Mouse (Mus musculus): ENCODE data around the gene Larp1b. TPM values are rescaled to one million over a fixed set of nuclear protein-coding genes. Genes with fewer than 3 reads are reported as not detected.

The Larp1b gene
- polyA plus RNA-seq, 1 experiment from 2014 or later: 1.7 TPM

- no peak overlapping the region for H3K9ac ChIP-seq
- H3K27me3 ChIP-seq: no peaks in the 10 kb centered on the region
- 88% methylated on average over 2 of the region's 2 CpGs for WGBS
- H3K4me3 ChIP-seq: no peak overlapping the region
- no peak for ATAC-seq (ENCODE audit: insufficient number of reproducible peaks, insufficient read depth, low FRiP score, low TSS enrichment)
- no peaks in the 10 kb centered on the region for H3K4me1 ChIP-seq
- H3K4me2 ChIP-seq (replicated peaks): no peak overlapping the region
- H3K27ac ChIP-seq: no peak overlapping the region
- no peaks in the 10 kb centered on the region for H3K9me3 ChIP-seq
- peaks cover 26% of the 10 kb centered on the region for H3K36me3 ChIP-seq
Observed at GRCm38 (mm10) chr3:41065320-41065719, 115.7 kb downstream of the Larp1b start.

- Histone ChIP-seq H3K9ac (no peak overlapping the region), H3K27ac (no peak overlapping the region), H3K4me3 (no peak overlapping the region), H3K27me3 (no peaks in the 10 kb centered on the region), H3K4me1 (no peaks in the 10 kb centered on the region), H3K4me2 (replicated peaks) (no peak overlapping the region), H3K36me3 (peaks cover 8% of the 10 kb centered on the region), H3K9me3 (no peaks in the 10 kb centered on the region)
- 60% methylated on average over 2 of the region's 2 CpGs for WGBS
- ATAC-seq (ENCODE audit: insufficient number of reproducible peaks, insufficient read depth, low FRiP score, low TSS enrichment): no peak
Observed at GRCm38 (mm10) chr3:41070519-41070918, 120.9 kb downstream of the Larp1b start.

GRCm38 (mm10) chr3:41075376-41075775 lies 125.7 kb downstream of the Larp1b start:
- 84% methylated on average over 8 of the region's 8 CpGs for WGBS
- Histone ChIP-seq H3K4me1 (no peaks in the 10 kb centered on the region), H3K4me2 (replicated peaks) (no peak overlapping the region), H3K36me3 (no peaks in the 10 kb centered on the region), H3K4me3 (no peak overlapping the region), H3K9me3 (no peaks in the 10 kb centered on the region), H3K9ac (no peak overlapping the region), H3K27me3 (no peaks in the 10 kb centered on the region), H3K27ac (no peak overlapping the region)
- no peak for ATAC-seq (ENCODE audit: insufficient number of reproducible peaks, insufficient read depth, low FRiP score, low TSS enrichment)

DNA sequence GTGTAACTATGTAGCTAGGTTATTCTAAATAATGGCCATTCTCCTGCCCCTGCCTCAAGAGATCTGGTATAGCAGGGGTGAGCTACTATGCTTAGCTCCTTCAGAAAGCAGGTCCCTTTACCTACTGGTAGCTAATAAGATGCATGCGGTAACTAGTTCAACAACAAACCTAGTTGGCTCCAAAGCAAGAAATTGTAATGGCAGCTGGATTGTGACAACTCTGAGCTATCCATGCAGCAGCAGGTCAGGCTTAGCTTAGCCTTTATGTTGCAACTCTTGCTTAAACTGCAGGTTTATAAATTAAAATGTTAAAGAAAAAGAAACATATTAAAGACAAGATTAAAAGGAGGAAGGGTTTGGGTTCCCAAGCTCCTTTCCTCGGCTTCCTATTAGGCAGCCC lies 129.0 kb downstream of the Larp1b start:
- H3K4me2 ChIP-seq (replicated peaks): no peak overlapping the region
- ATAC-seq (ENCODE audit: insufficient number of reproducible peaks, insufficient read depth, low FRiP score, low TSS enrichment): no peak
- H3K4me1 ChIP-seq: peaks cover 9% of the 10 kb centered on the region
- H3K27me3 ChIP-seq: no peaks in the 10 kb centered on the region
- no peak overlapping the region for H3K4me3 ChIP-seq
- no peak overlapping the region for H3K27ac ChIP-seq
- no peak overlapping the region for H3K9ac ChIP-seq
- H3K36me3 ChIP-seq: no peaks in the 10 kb centered on the region
- 98% methylated on average over 2 of the region's 2 CpGs for WGBS
- no peaks in the 10 kb centered on the region for H3K9me3 ChIP-seq

DNA sequence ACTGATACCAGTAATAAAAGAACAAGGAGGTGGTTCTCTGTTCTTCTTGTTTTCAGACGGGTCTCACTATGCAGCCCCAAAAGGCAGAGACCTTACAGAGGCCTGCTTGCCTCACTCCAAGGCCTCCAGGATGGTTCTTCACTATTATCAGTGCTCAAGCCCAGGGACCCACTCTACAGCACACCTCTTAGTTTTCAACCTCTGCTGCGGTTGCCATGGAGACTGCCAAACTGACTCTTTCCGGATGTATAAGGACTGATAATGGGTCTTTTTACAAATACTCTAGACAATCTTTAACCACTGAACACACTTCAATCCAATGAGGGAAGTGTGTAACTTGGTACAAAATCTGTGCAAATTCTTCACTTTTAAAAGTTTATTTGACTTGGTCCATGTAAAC lies 131.1 kb downstream of the Larp1b start:
- Histone ChIP-seq H3K9me3 (no peaks in the 10 kb centered on the region), H3K36me3 (no peaks in the 10 kb centered on the region), H3K27ac (no peak overlapping the region), H3K4me2 (replicated peaks) (peak overlapping the region; percentile 54), H3K27me3 (no peaks in the 10 kb centered on the region), H3K9ac (no peak overlapping the region), H3K4me1 (peaks cover 9% of the 10 kb centered on the region), H3K4me3 (peak overlapping the region; percentile 88)
- no peak for ATAC-seq (ENCODE audit: insufficient number of reproducible peaks, insufficient read depth, low FRiP score, low TSS enrichment)
- 47% methylated on average over 3 of the region's 3 CpGs for whole genome bisulfite sequencing

GRCm38 (mm10) chr3:41081474-41082301 lies 132.1 kb downstream of the Larp1b start:
- peak overlapping the region; percentile 88 for H3K4me3 ChIP-seq
- no peaks in the 10 kb centered on the region for H3K9me3 ChIP-seq
- H3K4me2 ChIP-seq (replicated peaks): peak overlapping the region; percentile 54
- WGBS: 4% methylated on average over 23 of the region's 23 CpGs
- peak overlapping the region; percentile 88 for H3K27ac ChIP-seq
- no peaks in the 10 kb centered on the region for H3K36me3 ChIP-seq
- H3K9ac ChIP-seq: peak overlapping the region; percentile 86
- peaks cover 9% of the 10 kb centered on the region for H3K4me1 ChIP-seq
- H3K27me3 ChIP-seq: no peaks in the 10 kb centered on the region
- ATAC-seq (ENCODE audit: insufficient number of reproducible peaks, insufficient read depth, low FRiP score, low TSS enrichment): no peak

- ATAC-seq (ENCODE audit: insufficient number of reproducible peaks, insufficient read depth, low FRiP score, low TSS enrichment): peak; percentile 59
- Histone ChIP-seq H3K9ac (peak overlapping the region; percentile 86), H3K36me3 (no peaks in the 10 kb centered on the region), H3K27ac (peak overlapping the region; percentile 88), H3K4me3 (peak overlapping the region; percentile 88), H3K27me3 (no peaks in the 10 kb centered on the region), H3K9me3 (no peaks in the 10 kb centered on the region), H3K4me2 (replicated peaks) (peak overlapping the region; percentile 54), H3K4me1 (peaks cover 9% of the 10 kb centered on the region)
- WGBS: under 1% methylated on average over 42 of the region's 43 CpGs
Observed at GRCm38 (mm10) chr3:41082520-41082884, 132.9 kb downstream of the Larp1b start.

DNA sequence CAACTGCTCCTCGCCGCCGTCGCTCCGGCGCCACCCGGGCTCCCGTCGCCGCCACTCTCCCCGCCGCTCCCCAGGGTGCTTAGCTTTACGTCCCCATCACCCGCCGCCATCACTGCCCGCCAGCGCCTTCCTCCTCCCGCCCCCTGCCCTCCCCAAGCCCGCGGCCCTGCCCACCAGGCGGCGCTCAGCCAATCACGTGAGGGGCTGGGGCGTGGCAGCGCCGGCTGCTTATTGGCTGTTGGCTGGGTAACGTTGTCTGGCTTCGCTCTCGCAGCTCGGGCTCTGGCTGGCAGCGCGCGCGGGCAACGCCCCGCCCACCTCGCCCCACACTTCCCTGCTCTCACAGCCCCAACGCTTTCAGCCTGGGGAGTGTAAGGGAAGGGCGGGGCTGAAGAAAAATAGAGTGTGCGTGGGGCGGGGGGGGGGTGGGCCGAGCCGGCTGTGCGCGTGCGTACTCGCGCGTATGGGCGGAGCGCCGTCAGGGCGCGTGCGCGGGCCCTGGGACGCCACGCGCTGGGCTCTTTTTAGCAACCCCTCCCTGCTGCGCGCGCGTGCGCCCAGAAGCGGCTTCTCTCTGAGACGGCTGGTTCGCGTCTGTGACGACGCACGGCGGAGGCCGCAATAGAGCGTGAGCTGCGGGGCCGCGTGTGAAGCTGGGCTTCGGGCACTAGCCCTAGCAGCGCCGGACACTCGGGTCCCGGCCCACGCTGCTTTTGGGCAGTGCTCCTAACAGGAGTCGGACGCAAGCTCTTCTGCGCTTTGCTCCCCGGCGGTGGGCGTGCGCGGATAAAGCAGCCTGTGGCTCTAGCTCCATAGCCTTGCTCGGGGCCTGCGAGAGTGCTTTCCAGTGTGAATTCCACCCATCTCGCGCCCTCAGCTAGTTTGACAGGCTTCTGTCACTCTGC lies 133.5 kb downstream of the Larp1b start, which contains the start of gene Pgrmc2:
TSS of gene Pgrmc2 (minus strand) at position 162 of the 905 bp plus-strand sequence.
- peaks cover 9% of the 10 kb centered on the region for H3K4me1 ChIP-seq

DNA sequence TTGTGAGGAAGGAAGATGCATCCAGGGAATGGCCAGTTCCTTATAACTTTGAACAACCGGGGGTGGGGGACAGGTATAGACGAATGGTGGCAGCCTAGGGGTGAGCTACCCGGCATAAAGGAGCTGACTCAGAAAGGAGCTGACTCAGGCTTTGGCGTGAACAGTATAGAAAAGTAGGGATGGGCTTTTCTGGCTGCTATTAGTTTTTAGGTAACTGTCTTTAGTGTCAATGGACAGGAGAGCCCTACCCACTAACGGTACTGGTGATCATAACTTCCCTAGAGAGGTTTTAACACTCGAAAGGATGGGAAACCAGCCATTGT lies 134.1 kb downstream of the Larp1b start:
- H3K36me3 ChIP-seq: no peaks in the 10 kb centered on the region
- H3K4me1 ChIP-seq: peaks cover 9% of the 10 kb centered on the region
- no peaks in the 10 kb centered on the region for H3K9me3 ChIP-seq
- H3K9ac ChIP-seq: peak overlapping the region; percentile 76
- H3K4me2 ChIP-seq (replicated peaks): peak overlapping the region; percentile 62
- peak overlapping the region; percentile 94 for H3K27ac ChIP-seq
- 1% methylated on average over 6 of the region's 6 CpGs for WGBS
- peak overlapping the region; percentile 88 for H3K4me3 ChIP-seq
- no peaks in the 10 kb centered on the region for H3K27me3 ChIP-seq
- ATAC-seq (ENCODE audit: insufficient number of reproducible peaks, insufficient read depth, low FRiP score, low TSS enrichment): peak; percentile 25

More for the DNA sequence above, 133.5 kb downstream of the Larp1b start, which contains the start of gene Pgrmc2:
- Histone ChIP-seq H3K4me2 (replicated peaks) (peak within 1 kb of the TSS; percentile 62), H3K27ac (peak within 1 kb of the TSS; percentile 94), H3K27me3 (no peaks in the 10 kb centered on the region), H3K9me3 (no peaks in the 10 kb centered on the region), H3K36me3 (no peaks in the 10 kb centered on the region), H3K4me3 (peak within 1 kb of the TSS; percentile 88), H3K9ac (peak within 1 kb of the TSS; percentile 86)
- WGBS: under 1% methylated on average over 79 of the region's 95 CpGs
- ATAC-seq (ENCODE audit: insufficient number of reproducible peaks, insufficient read depth, low FRiP score, low TSS enrichment): peak; percentile 99

- peak overlapping the region; percentile 62; the same call in 1 of the 2 replicates for H3K4me2 ChIP-seq (replicated peaks)
- ATAC-seq (ENCODE audit: insufficient number of reproducible peaks, insufficient read depth, low FRiP score, low TSS enrichment): no peak
- no peak overlapping the region for H3K27ac ChIP-seq
- H3K4me3 ChIP-seq: no peak overlapping the region
- H3K36me3 ChIP-seq: no peaks in the 10 kb centered on the region
- H3K9me3 ChIP-seq: no peaks in the 10 kb centered on the region
- H3K27me3 ChIP-seq: no peaks in the 10 kb centered on the region
- H3K4me1 ChIP-seq: peaks cover 9% of the 10 kb centered on the region
- WGBS: 76% methylated on average over 5 of the region's 5 CpGs
- H3K9ac ChIP-seq: 0 out of 2 replicates have a peak overlapping the region, but pooled peaks have one; percentile 76
Observed at GRCm38 (mm10) chr3:41084421-41084820, 134.8 kb downstream of the Larp1b start.

DNA sequence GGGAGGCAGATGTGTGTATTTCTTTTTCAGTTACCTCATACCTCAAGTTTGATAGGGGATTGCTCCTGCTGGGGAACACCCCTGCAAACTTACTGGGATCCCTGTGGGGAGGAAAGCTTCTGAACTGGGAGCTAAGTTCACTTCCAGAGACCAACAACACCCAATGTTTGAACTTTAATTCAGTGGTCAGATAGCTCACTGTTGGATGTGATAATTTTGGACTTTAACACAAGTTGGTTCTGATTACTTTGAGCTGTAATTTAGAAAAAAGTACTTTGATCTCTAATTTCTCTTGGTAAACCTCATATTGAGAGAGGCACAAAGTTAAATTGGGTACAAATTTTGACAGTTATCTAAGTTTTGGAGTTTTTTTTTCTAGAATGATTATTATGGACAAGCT lies 137.4 kb downstream of the Larp1b start:
- ATAC-seq (ENCODE audit: insufficient number of reproducible peaks, insufficient read depth, low FRiP score, low TSS enrichment): no peak
- Histone ChIP-seq H3K4me3 (no peak overlapping the region), H3K4me2 (replicated peaks) (no peak overlapping the region), H3K27ac (no peak overlapping the region), H3K9me3 (no peaks in the 10 kb centered on the region), H3K9ac (no peak overlapping the region), H3K27me3 (no peaks in the 10 kb centered on the region), H3K36me3 (no peaks in the 10 kb centered on the region), H3K4me1 (no peaks in the 10 kb centered on the region)

All from embryonic facial prominence, embryonic 12.5 days (tissue).